Mouse (Mus musculus): ENCODE results near the gene R3hdm4. TPM values are rescaled to one million over a fixed set of nuclear protein-coding genes. Genes with fewer than 3 reads are reported as not detected.

Gene R3hdm4
- total and polyA plus RNA-seq, 2 experiments: 12.4 to 80.0 TPM

GRCm38 (mm10) chr10:79906712-79907111 lies 14.3 kb downstream of the R3hdm4 start:
- H3K36me3 ChIP-seq (ENCODE audit: control insufficient read depth, insufficient read depth, low read length): no peaks in the 10 kb centered on the region

GRCm38 (mm10) chr10:79900951-79901410 lies 20.0 kb downstream of the R3hdm4 start:
- WGBS: 82% methylated on average over 2 of the region's 2 CpGs
- TF ChIP-seq CTCF (IDR thresholded peaks at IDR 0.05; ENCODE audit: low read depth, low read length): peak; percentile 45
- no peak for TF ChIP-seq POLR2A (IDR thresholded peaks at IDR 0.05; ENCODE audit: extremely low read depth, insufficient read depth, low read length)
- no peaks in the 10 kb centered on the region for H3K27me3 ChIP-seq (ENCODE audit: control insufficient read depth, insufficient read depth, low read length)
- H3K36me3 ChIP-seq (ENCODE audit: control insufficient read depth, insufficient read depth, low read length): no peaks in the 10 kb centered on the region
- peaks cover 3% of the 10 kb centered on the region; the same call in 1 of the 2 replicates for H3K79me2 ChIP-seq (ENCODE audit: control insufficient read depth, insufficient read depth, low read length)
- H3K4me3 ChIP-seq (ENCODE audit: insufficient read depth, low read depth, low read length): no peak overlapping the region
- no peak overlapping the region for H3K9ac ChIP-seq (ENCODE audit: low read depth, low read length)
- no peak for DNase-seq (ENCODE audit: extremely low read depth, low read depth, low spot score)
- H3K4me1 ChIP-seq (ENCODE audit: control insufficient read depth, insufficient read depth, low read length): peaks cover 13% of the 10 kb centered on the region
- no peak overlapping the region for H3K27ac ChIP-seq (replicated peaks; ENCODE audit: insufficient read depth, low read depth, low read length)

More at GRCm38 (mm10) chr10:79906712-79907111, 14.3 kb downstream of the R3hdm4 start:
- WGBS: 98% methylated on average over 9 of the region's 9 CpGs
- DNase-seq (ENCODE audit: extremely low read depth, low read depth, low spot score): no peak
- Histone ChIP-seq H3K27me3 (ENCODE audit: control insufficient read depth, insufficient read depth, low read length) (no peaks in the 10 kb centered on the region), H3K27ac (replicated peaks; ENCODE audit: insufficient read depth, low read depth, low read length) (no peak overlapping the region), H3K4me3 (ENCODE audit: insufficient read depth, low read depth, low read length) (no peak overlapping the region), H3K79me2 (ENCODE audit: control insufficient read depth, insufficient read depth, low read length) (no peaks in the 10 kb centered on the region), H3K4me1 (ENCODE audit: control insufficient read depth, insufficient read depth, low read length) (no peaks in the 10 kb centered on the region), H3K9ac (ENCODE audit: low read depth, low read length) (no peak overlapping the region)
- TF ChIP-seq CTCF (IDR thresholded peaks at IDR 0.05; ENCODE audit: low read depth, low read length) (no peak), POLR2A (IDR thresholded peaks at IDR 0.05; ENCODE audit: extremely low read depth, insufficient read depth, low read length) (no peak)

- peak overlapping the region; percentile 53 for H3K4me3 ChIP-seq (ENCODE audit: insufficient read depth, low read depth, low read length)
- 25% methylated on average over 20 of the region's 20 CpGs for WGBS
- no peaks in the 10 kb centered on the region for H3K36me3 ChIP-seq (ENCODE audit: control insufficient read depth, insufficient read depth, low read length)
- H3K27ac ChIP-seq (replicated peaks; ENCODE audit: insufficient read depth, low read depth, low read length): peak overlapping the region; percentile 76
- DNase-seq (ENCODE audit: extremely low read depth, low read depth, low spot score): peak; percentile 82
- H3K4me1 ChIP-seq (ENCODE audit: control insufficient read depth, insufficient read depth, low read length): peaks cover 13% of the 10 kb centered on the region
- TF ChIP-seq POLR2A (IDR thresholded peaks at IDR 0.05; ENCODE audit: extremely low read depth, insufficient read depth, low read length): no peak
- TF ChIP-seq CTCF (IDR thresholded peaks at IDR 0.05; ENCODE audit: low read depth, low read length): no peak
- H3K9ac ChIP-seq (ENCODE audit: low read depth, low read length): peak overlapping the region; percentile 66
- no peaks in the 10 kb centered on the region for H3K27me3 ChIP-seq (ENCODE audit: control insufficient read depth, insufficient read depth, low read length)
- H3K79me2 ChIP-seq (ENCODE audit: control insufficient read depth, insufficient read depth, low read length): peaks cover 3% of the 10 kb centered on the region; the same call in 1 of the 2 replicates
These were observed 23.4 kb downstream of the R3hdm4 start for GRCm38 (mm10) chr10:79897316-79898245.

- WGBS: 52% methylated on average over 13 of the region's 13 CpGs
- H3K79me2 ChIP-seq (ENCODE audit: control insufficient read depth, insufficient read depth, low read length): peaks cover 3% of the 10 kb centered on the region; the same call in 1 of the 2 replicates
- no peak overlapping the region for H3K4me3 ChIP-seq (ENCODE audit: insufficient read depth, low read depth, low read length)
- H3K27ac ChIP-seq (replicated peaks; ENCODE audit: insufficient read depth, low read depth, low read length): peak overlapping the region; percentile 69
- no peaks in the 10 kb centered on the region for H3K36me3 ChIP-seq (ENCODE audit: control insufficient read depth, insufficient read depth, low read length)
- peak overlapping the region; percentile 16; the same call in 1 of the 2 replicates for H3K9ac ChIP-seq (ENCODE audit: low read depth, low read length)
- DNase-seq (ENCODE audit: extremely low read depth, low read depth, low spot score): no peak
- no peak for TF ChIP-seq POLR2A (IDR thresholded peaks at IDR 0.05; ENCODE audit: extremely low read depth, insufficient read depth, low read length)
- TF ChIP-seq CTCF (IDR thresholded peaks at IDR 0.05; ENCODE audit: low read depth, low read length): no peak
- H3K4me1 ChIP-seq (ENCODE audit: control insufficient read depth, insufficient read depth, low read length): peaks cover 13% of the 10 kb centered on the region
- no peaks in the 10 kb centered on the region for H3K27me3 ChIP-seq (ENCODE audit: control insufficient read depth, insufficient read depth, low read length)
These were observed 24.2 kb downstream of the R3hdm4 start for GRCm38 (mm10) chr10:79896814-79897213.

GRCm38 (mm10) chr10:79896306-79896705 lies 24.7 kb downstream of the R3hdm4 start:
- no peak overlapping the region for H3K27ac ChIP-seq (replicated peaks; ENCODE audit: insufficient read depth, low read depth, low read length)
- peaks cover 3% of the 10 kb centered on the region; the same call in 1 of the 2 replicates for H3K79me2 ChIP-seq (ENCODE audit: control insufficient read depth, insufficient read depth, low read length)
- no peaks in the 10 kb centered on the region for H3K27me3 ChIP-seq (ENCODE audit: control insufficient read depth, insufficient read depth, low read length)
- peaks cover 13% of the 10 kb centered on the region for H3K4me1 ChIP-seq (ENCODE audit: control insufficient read depth, insufficient read depth, low read length)
- no peak for TF ChIP-seq POLR2A (IDR thresholded peaks at IDR 0.05; ENCODE audit: extremely low read depth, insufficient read depth, low read length)
- no peak for TF ChIP-seq CTCF (IDR thresholded peaks at IDR 0.05; ENCODE audit: low read depth, low read length)
- no peaks in the 10 kb centered on the region for H3K36me3 ChIP-seq (ENCODE audit: control insufficient read depth, insufficient read depth, low read length)
- whole genome bisulfite sequencing: 93% methylated on average over 16 of the region's 16 CpGs
- no peak overlapping the region for H3K9ac ChIP-seq (ENCODE audit: low read depth, low read length)
- no peak overlapping the region for H3K4me3 ChIP-seq (ENCODE audit: insufficient read depth, low read depth, low read length)
- no peak for DNase-seq (ENCODE audit: extremely low read depth, low read depth, low spot score)

Data from liver, adult 2 months (tissue).